Mouse (Mus musculus) megakaryocyte, embryonic 14.5 days (primary cell): ENCODE results near the gene Smc6. TPM values are rescaled to one million over a fixed set of nuclear protein-coding genes. Genes with fewer than 3 reads are reported as not detected.

Experiments
- H3K27me3 ChIP-seq: replicated peaks from 2 replicates; pipeline ENCODE3; 2012; ENCODE audit warnings: inconsistent platforms
- H3K36me3 ChIP-seq: replicated peaks from 2 replicates; pipeline ENCODE3; 2012; ENCODE audit warnings: low read length, inconsistent platforms, mixed read lengths
- H3K4me1 ChIP-seq: 2 replicates; pipeline ENCODE4 v1.6.1; 2012; ENCODE audit warnings: inconsistent platforms
- H3K4me3 ChIP-seq: replicated peaks from 2 replicates; pipeline ENCODE3; 2012; ENCODE audit warnings: moderate library complexity, mild to moderate bottlenecking, inconsistent platforms
- H3K9me3 ChIP-seq: 2 replicates; pipeline ENCODE4 v1.6.1; 2012; ENCODE audit warnings: inconsistent platforms
- FLI1 ChIP-seq: IDR thresholded peaks from 2 replicates; pipeline ENCODE4 v1.6.1; 2012; ENCODE audit warnings: low read length, inconsistent platforms, mixed read lengths
- GATA1 ChIP-seq: IDR thresholded peaks from 3 replicates; pipeline ENCODE4 v1.6.1; 2012; ENCODE audit warnings: mixed read lengths, low read length, inconsistent platforms, borderline replicate concordance
- polyA plus RNA-seq: library from polyadenylated mRNA; stranded (reverse); fragments of >175 nt; gene quantifications from 2 replicates; pipeline ENCODE4 v1.2.3, GENCODE M21; 2012; ENCODE audit warnings: low replicate concordance; ENCODE audit not compliant: insufficient read depth

The Smc6 gene
- polyA plus RNA-seq, 1 experiment, result 21.8 TPM

GRCm38 (mm10) chr12:11336845-11337244, 71.2 kb downstream of the Smc6 start:
- 0 out of 2 replicates have a peak, but pooled peaks cover 3% of the 10 kb centered on the region for H3K9me3 ChIP-seq
- TF ChIP-seq GATA1 (no peak), FLI1 (no peak)
- H3K4me3 ChIP-seq, result no peak overlapping the region
- H3K27me3 ChIP-seq, result peaks cover 5% of the 10 kb centered on the region
- H3K36me3 ChIP-seq, result no peaks in the 10 kb centered on the region
- H3K4me1 ChIP-seq, result peaks cover 25% of the 10 kb centered on the region

GRCm38 (mm10) chr12:11338251-11338650, 72.6 kb downstream of the Smc6 start:
- TF ChIP-seq GATA1 (no peak), FLI1 (no peak)

GRCm38 (mm10) chr12:11342020-11342600, 76.4 kb downstream of the Smc6 start:
- Histone ChIP-seq H3K27me3 (no peaks in the 10 kb centered on the region), H3K9me3 (no peaks in the 10 kb centered on the region), H3K4me1 (no peaks in the 10 kb centered on the region), H3K4me3 (no peak overlapping the region), H3K36me3 (no peaks in the 10 kb centered on the region)
- TF ChIP-seq FLI1, result no peak

More at GRCm38 (mm10) chr12:11338251-11338650, 72.6 kb downstream of the Smc6 start:
- Histone ChIP-seq H3K4me1 (peaks cover 14% of the 10 kb centered on the region), H3K36me3 (no peaks in the 10 kb centered on the region), H3K4me3 (no peak overlapping the region), H3K9me3 (no peaks in the 10 kb centered on the region), H3K27me3 (peaks cover 2% of the 10 kb centered on the region)

GRCm38 (mm10) chr12:11345963-11346362, 80.3 kb downstream of the Smc6 start:
- H3K36me3 ChIP-seq, result no peaks in the 10 kb centered on the region
- TF ChIP-seq FLI1, result no peak
- TF ChIP-seq GATA1, result no peak
- H3K4me1 ChIP-seq, result no peaks in the 10 kb centered on the region
- H3K27me3 ChIP-seq, result peaks cover 8% of the 10 kb centered on the region
- no peaks in the 10 kb centered on the region for H3K9me3 ChIP-seq
- no peak overlapping the region for H3K4me3 ChIP-seq

DNA sequence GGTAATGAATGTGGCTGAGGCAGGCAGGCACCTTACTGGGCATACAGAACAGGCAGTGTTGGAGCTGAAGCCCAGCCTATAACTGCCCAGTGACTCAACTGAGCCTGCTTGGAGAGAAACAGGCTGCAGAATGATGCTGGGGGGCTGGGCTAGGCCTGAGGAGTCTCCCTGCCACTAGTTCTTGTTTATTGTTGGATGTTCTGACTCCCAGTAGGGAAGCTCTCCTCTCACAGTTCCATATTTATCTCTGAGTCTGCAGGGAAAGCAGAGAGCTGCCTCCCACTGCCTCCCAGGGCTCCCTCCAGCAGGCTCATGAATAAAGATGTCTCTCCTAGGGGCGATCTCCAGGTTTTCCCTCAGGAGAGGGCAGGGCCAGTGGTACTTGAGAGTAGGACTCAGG, 82.7 kb downstream of the Smc6 start:
- Histone ChIP-seq H3K36me3 (no peaks in the 10 kb centered on the region), H3K9me3 (no peaks in the 10 kb centered on the region), H3K27me3 (peaks cover 8% of the 10 kb centered on the region), H3K4me3 (no peak overlapping the region), H3K4me1 (no peaks in the 10 kb centered on the region)
- no peak for TF ChIP-seq FLI1

GRCm38 (mm10) chr12:11349870-11350269, 84.2 kb downstream of the Smc6 start:
- no peak overlapping the region for H3K4me3 ChIP-seq
- no peak for TF ChIP-seq FLI1
- no peak for TF ChIP-seq GATA1
- H3K4me1 ChIP-seq, result no peaks in the 10 kb centered on the region

GRCm38 (mm10) chr12:11350895-11351294, 85.2 kb downstream of the Smc6 start:
- H3K4me1 ChIP-seq, result no peaks in the 10 kb centered on the region
- TF ChIP-seq GATA1 (no peak), FLI1 (no peak)
- no peak overlapping the region for H3K4me3 ChIP-seq
- H3K36me3 ChIP-seq, result no peaks in the 10 kb centered on the region
- peaks cover 8% of the 10 kb centered on the region for H3K27me3 ChIP-seq
- H3K9me3 ChIP-seq, result no peaks in the 10 kb centered on the region

More at GRCm38 (mm10) chr12:11349870-11350269, 84.2 kb downstream of the Smc6 start:
- H3K36me3 ChIP-seq, result no peaks in the 10 kb centered on the region
- H3K27me3 ChIP-seq, result peaks cover 8% of the 10 kb centered on the region
- H3K9me3 ChIP-seq, result no peaks in the 10 kb centered on the region

DNA sequence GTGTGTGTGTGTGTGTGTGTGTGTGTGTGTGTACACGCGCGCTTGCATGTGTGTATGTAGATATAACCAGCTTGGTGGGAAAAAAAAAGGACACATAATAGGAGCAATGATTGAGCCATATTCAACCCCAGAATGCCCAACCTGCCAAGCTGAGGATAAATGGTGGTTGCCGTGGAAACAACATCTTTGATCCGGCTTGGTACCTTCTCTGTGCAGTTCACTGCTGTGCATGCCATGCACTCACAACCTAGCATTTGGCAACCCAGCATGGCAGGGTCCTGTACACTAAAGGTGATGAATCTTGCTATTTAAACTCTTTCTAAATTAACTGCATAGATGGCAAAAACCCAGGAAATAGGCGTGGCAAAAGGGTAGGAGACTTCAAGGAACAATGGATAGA, 96.7 kb downstream of the Smc6 start:
- peaks cover 1% of the 10 kb centered on the region for H3K27me3 ChIP-seq
- no peaks in the 10 kb centered on the region for H3K36me3 ChIP-seq
- peaks cover 22% of the 10 kb centered on the region for H3K4me1 ChIP-seq
- TF ChIP-seq GATA1, result no peak
- no peak for TF ChIP-seq FLI1
- H3K4me3 ChIP-seq, result no peak overlapping the region
- H3K9me3 ChIP-seq, result no peaks in the 10 kb centered on the region

DNA sequence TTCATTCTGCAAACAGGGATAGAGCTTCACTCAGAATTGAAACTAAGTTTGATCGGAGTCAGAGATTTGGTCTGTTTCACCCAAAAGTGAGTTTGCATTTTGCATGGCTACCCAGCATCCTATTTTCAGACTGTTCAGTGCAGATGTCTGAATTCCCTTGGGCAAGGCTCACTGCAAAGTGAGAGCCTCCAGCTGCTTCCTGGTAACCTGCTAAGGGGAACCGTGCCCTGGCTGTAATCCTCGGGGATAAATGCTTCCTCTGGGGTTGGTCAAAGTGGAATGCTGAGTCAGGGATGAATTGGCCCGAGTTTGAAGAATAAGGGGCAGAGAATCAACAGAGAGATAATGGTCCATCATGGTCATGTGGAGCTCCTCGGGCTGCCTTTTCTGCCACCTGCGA, 99.2 kb downstream of the Smc6 start:
- Histone ChIP-seq H3K4me3 (peak overlapping the region; percentile 33), H3K27me3 (peaks cover 1% of the 10 kb centered on the region), H3K4me1 (peaks cover 23% of the 10 kb centered on the region), H3K36me3 (no peaks in the 10 kb centered on the region), H3K9me3 (no peaks in the 10 kb centered on the region)
- TF ChIP-seq FLI1, result no peak
- TF ChIP-seq GATA1, result no peak

DNA sequence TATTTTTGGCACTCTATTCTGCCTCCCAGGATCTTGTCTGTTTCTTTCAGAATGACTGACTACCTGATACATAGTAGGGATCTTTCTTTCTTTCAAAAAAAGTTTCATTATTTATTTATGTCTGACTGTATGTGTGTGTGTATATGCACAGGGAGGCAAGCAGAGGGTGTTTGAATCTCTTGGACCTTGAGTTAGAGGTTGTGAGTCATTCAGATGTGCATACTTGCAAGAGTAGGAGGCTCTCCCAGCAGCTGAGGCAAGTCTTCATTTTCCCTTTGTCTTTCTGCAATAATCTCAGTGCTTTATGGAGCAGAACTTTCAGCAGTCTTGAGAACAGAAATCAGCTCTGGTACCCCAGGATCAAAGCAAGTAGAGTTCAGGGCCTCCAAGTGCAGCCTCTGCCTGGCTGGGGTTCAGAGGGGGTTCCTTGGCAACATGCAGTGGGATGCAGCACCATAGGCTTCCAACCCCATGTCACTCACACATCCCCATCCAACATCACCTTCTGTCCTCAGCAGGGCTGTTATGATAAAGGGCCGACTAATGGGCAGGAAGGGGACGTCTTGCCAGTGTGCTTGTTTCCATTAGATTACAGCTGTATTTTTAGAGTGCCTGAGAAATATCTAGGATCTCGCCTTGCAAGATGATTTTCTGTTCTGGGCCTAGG, 101.5 kb downstream of the Smc6 start:
- H3K4me3 ChIP-seq, result no peak overlapping the region
- no peaks in the 10 kb centered on the region for H3K27me3 ChIP-seq
- H3K4me1 ChIP-seq, result peaks cover 26% of the 10 kb centered on the region
- TF ChIP-seq GATA1 (no peak), FLI1 (no peak)
- H3K9me3 ChIP-seq, result no peaks in the 10 kb centered on the region
- no peaks in the 10 kb centered on the region for H3K36me3 ChIP-seq

Other genes starting within 250 kb of the Smc6 start
- not detected in 2 replicates for gene Kcns3, start 114.8 kb upstream of the Smc6 start, polyA plus RNA-seq
- gene Msgn1, start 56.9 kb upstream of the Smc6 start, polyA plus RNA-seq, result not detected in 2 replicates
- gene Gen1, start 85 bp upstream of the Smc6 start, polyA plus RNA-seq, result 0.12 TPM in 1 of 2 replicates, not detected in the other
- gene Vsnl1, start 170.7 kb downstream of the Smc6 start, polyA plus RNA-seq, result not detected in 2 replicates
- gene Rad51ap2, start 190.2 kb downstream of the Smc6 start, polyA plus RNA-seq, result not detected in 2 replicates